Mouse (Mus musculus) lung, embryonic 16.5 days (tissue): Measurements from ENCODE around the gene Vmn1r79. TPM values are rescaled to one million over a fixed set of nuclear protein-coding genes. Genes with fewer than 3 reads are reported as not detected.
"Not testable (repeated sequence)": the region's sequence is repeated elsewhere in the genome, so short reads cannot be mapped to it uniquely, and the experiment has no call there.

ENCODE experiments used
- ATAC-seq: fragments of 200-750 bp; cut with Nextera tagmentation; 2 replicates; pipeline ENCODE4 v1.8.0; 2017; ENCODE audit warnings: low read depth, mild to moderate bottlenecking, moderate library complexity
- H3K27ac ChIP-seq: fragments of 300-500 bp; sonication (generic); 2 replicates; pipeline ENCODE4 v1.5.1; 2014; ENCODE audit warnings: mild to moderate bottlenecking, control low read depth, low read length
- H3K27me3 ChIP-seq: fragments of 300-500 bp; sonication (generic); 2 replicates; pipeline ENCODE4 v1.6.1; 2014; ENCODE audit warnings: low read depth, low read length, mixed read lengths; ENCODE audit not compliant: control insufficient read depth, insufficient read depth
- H3K36me3 ChIP-seq: fragments of 300-500 bp; sonication (generic); 2 replicates; pipeline ENCODE4 v1.6.1; 2014; ENCODE audit warnings: low read length; ENCODE audit not compliant: control insufficient read depth, insufficient read depth
- H3K4me1 ChIP-seq: fragments of 300-500 bp; sonication (generic); replicated peaks from 2 replicates; pipeline ENCODE4 v1.6.1; 2014; ENCODE audit warnings: low read length, mixed read lengths; ENCODE audit not compliant: control insufficient read depth, insufficient read depth
- H3K4me2 ChIP-seq: fragments of 300-500 bp; sonication (generic); 2 replicates; pipeline ENCODE4 v1.6.1; 2014; ENCODE audit warnings: low read depth, low read length, control low read depth
- H3K4me3 ChIP-seq: fragments of 300-500 bp; sonication (generic); 2 replicates; pipeline ENCODE4 v1.5.1; 2014; ENCODE audit warnings: mild to moderate bottlenecking, low read length, control low read depth
- H3K9ac ChIP-seq: fragments of 300-500 bp; sonication (generic); 2 replicates; pipeline ENCODE4 v1.6.1; 2014; ENCODE audit warnings: low read length, control low read depth
- H3K9me3 ChIP-seq: fragments of 300-500 bp; sonication (generic); 2 replicates; pipeline ENCODE4 v1.6.1; 2016; ENCODE audit warnings: low read length; ENCODE audit not compliant: control insufficient read depth
- WGBS: fragments of 180-500 bp; shearing (Covaris S2); extraction: QIAGEN DNeasy Blood & Tissue Kit; methylation state at CpG from one replicate; pipeline ENCODE4 v1.1.7; 2014; 5-methylcytosine and 5-hydroxymethylcytosine counted together
- polyA plus RNA-seq: library from polyadenylated mRNA; unstranded; fragments of >200 nt; fragmentation: Nextera tagmentation; extraction: Ambion mirVana; gene quantifications from 2 replicates; pipeline ENCODE4 v1.2.1, GENCODE M21; 2015

Vmn1r79 gene
- not detected in 2 replicates for polyA plus RNA-seq

DNA sequence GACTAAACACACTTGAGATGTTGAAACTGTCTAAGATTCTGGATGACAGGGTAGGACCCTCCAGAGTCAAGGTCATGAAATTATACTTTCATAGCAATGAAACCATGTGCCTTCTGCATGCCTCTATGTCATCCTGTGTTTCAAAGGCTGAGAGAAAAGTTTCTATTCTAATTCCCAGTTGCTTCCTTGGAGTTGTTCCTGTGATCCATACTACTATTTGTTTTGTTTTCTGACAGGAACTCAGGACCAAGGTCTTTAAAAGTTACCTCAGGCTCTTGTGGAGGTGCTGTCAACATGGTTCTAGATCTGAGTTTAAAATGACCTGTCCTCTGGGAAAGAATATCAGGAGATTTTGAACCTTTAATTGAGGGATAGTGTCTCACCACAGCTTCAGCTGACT lies at the start of gene Vmn1r79:
Gene Vmn1r79, plus strand, starts transcription at position 301 of the 400 bp plus-strand sequence.
- not testable (repeated sequence) for H3K27ac ChIP-seq, H3K4me2 ChIP-seq, H3K4me1 ChIP-seq, H3K9ac ChIP-seq, H3K4me3 ChIP-seq, ATAC-seq, H3K27me3 ChIP-seq, H3K9me3 ChIP-seq, H3K36me3 ChIP-seq

DNA sequence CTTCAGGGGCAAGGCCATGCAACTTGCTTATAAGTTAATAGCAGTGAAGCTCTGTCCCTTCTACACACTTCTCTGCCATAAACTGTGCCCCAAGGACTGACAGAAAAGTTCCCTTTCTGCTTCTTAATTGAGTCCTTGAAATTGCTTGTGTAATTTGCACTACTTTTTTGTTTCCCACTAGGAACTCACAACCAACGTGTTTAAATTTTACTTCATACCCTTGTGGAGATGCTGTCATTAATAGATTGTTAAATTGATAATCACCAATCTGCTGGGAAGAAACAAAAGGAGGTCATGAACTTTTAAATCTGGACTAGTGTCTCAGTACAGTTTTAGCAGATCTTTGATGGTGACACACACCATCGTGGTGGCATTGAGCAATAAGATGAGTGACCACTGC lies 21.1 kb upstream of the Vmn1r79 start, which contains the start of gene Vmn1r78:
Gene Vmn1r78, plus strand, starts transcription at position 301 of the 400 bp plus-strand sequence.
- no peak for ATAC-seq
- H3K9ac ChIP-seq: no peak within 1 kb of the TSS
- WGBS: 51% methylated on average over 2 of the region's 2 CpGs
- H3K27ac ChIP-seq: no peak within 1 kb of the TSS
- H3K4me2 ChIP-seq: no peak within 1 kb of the TSS
- no peaks in the 10 kb centered on the region for H3K36me3 ChIP-seq
- H3K4me1 ChIP-seq: no peaks in the 10 kb centered on the region
- H3K9me3 ChIP-seq: no peaks in the 10 kb centered on the region
- H3K4me3 ChIP-seq: no peak within 1 kb of the TSS
- no peaks in the 10 kb centered on the region for H3K27me3 ChIP-seq

GRCm38 (mm10) chr7:12156463-12156862 lies 14.6 kb upstream of the Vmn1r79 start:
- not testable (repeated sequence) for H3K4me3 ChIP-seq, H3K9ac ChIP-seq, ATAC-seq, H3K36me3 ChIP-seq, H3K9me3 ChIP-seq, H3K27ac ChIP-seq, H3K27me3 ChIP-seq, H3K4me1 ChIP-seq, H3K4me2 ChIP-seq
- WGBS: 50% methylated on average over 1 of the region's 1 CpGs

DNA sequence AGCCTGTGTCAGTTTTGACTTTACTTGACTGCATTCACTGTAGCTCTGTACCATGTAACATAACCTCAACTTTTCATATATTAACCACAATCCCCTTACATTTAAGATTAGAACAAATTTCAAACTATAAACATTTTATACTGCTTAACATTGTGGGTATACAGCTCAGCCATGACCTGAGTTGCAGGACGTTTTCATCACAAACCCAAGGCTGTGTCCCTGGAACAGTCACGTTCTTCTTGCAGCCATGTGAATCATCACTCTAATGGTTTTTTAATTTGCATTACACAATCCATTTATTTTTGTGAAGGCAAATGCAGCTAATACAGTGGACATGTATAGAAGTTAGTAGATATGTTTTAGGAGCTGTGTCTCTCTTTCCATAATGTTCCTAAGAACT lies 1.8 kb downstream of the Vmn1r79 start:
- not testable (repeated sequence) for H3K27ac ChIP-seq, H3K36me3 ChIP-seq, H3K4me3 ChIP-seq, H3K4me1 ChIP-seq, H3K9me3 ChIP-seq, H3K9ac ChIP-seq, H3K4me2 ChIP-seq, ATAC-seq, H3K27me3 ChIP-seq
- WGBS: 61% methylated on average over 2 of the region's 2 CpGs

GRCm38 (mm10) chr7:12188986-12189385 lies 17.9 kb downstream of the Vmn1r79 start, which contains the start of gene Vmn1r80:
TSS of gene Vmn1r80 (plus strand) at chr7:12189286.
- 68% methylated on average over 1 of the region's 1 CpGs for whole genome bisulfite sequencing

GRCm38 (mm10) chr7:12204141-12204540 lies 33.1 kb downstream of the Vmn1r79 start:
- no peaks in the 10 kb centered on the region for H3K36me3 ChIP-seq
- no peaks in the 10 kb centered on the region for H3K27me3 ChIP-seq
- H3K4me1 ChIP-seq: no peaks in the 10 kb centered on the region
- H3K4me3 ChIP-seq: no peak overlapping the region
- no peak overlapping the region for H3K4me2 ChIP-seq
- ATAC-seq: no peak
- H3K9me3 ChIP-seq: no peaks in the 10 kb centered on the region
- H3K27ac ChIP-seq: no peak overlapping the region
- 63% methylated on average over 2 of the region's 2 CpGs for WGBS
- no peak overlapping the region for H3K9ac ChIP-seq

More at GRCm38 (mm10) chr7:12188986-12189385, 17.9 kb downstream of the Vmn1r79 start, which contains the start of gene Vmn1r80:
- Histone ChIP-seq H3K36me3 (no peaks in the 10 kb centered on the region), H3K4me2 (no peak within 1 kb of the TSS), H3K4me3 (no peak within 1 kb of the TSS), H3K27me3 (no peaks in the 10 kb centered on the region), H3K9ac (no peak within 1 kb of the TSS), H3K4me1 (no peaks in the 10 kb centered on the region), H3K27ac (no peak within 1 kb of the TSS), H3K9me3 (no peaks in the 10 kb centered on the region; the same call in 1 of the 2 replicates)
- no peak for ATAC-seq

Other genes starting within 250 kb of the Vmn1r79 start
- not detected in 2 replicates for gene Vmn1r76, start 233.1 kb upstream of the Vmn1r79 start, polyA plus RNA-seq
- not detected in 2 replicates for gene Vmn1r77, start 134.5 kb upstream of the Vmn1r79 start, polyA plus RNA-seq
- not detected in 2 replicates for gene Vmn1r78, start 21.0 kb upstream of the Vmn1r79 start, polyA plus RNA-seq
- not detected in 2 replicates for gene Vmn1r80, start 18.0 kb downstream of the Vmn1r79 start, polyA plus RNA-seq
- not detected in 2 replicates for gene Vmn1r81, start 97.0 kb downstream of the Vmn1r79 start, polyA plus RNA-seq
- gene Vmn1r82, start 129.2 kb downstream of the Vmn1r79 start, polyA plus RNA-seq: not detected in 2 replicates
- gene Vmn1r83, start 158.2 kb downstream of the Vmn1r79 start, polyA plus RNA-seq: 0.06 and 0.08 TPM in 2 replicates
- gene Vmn1r84, start 198.0 kb downstream of the Vmn1r79 start, polyA plus RNA-seq: not detected in 2 replicates